Mouse (Mus musculus): ENCODE results near the gene Pdia6. TPM values are rescaled to one million over a fixed set of nuclear protein-coding genes. Genes with fewer than 3 reads are reported as not detected.

The Pdia6 gene
- polyA plus RNA-seq (2015; fragmentation: Nextera tagmentation; extraction: Ambion mirVana), result 280 and 319 TPM in 2 replicates

DNA sequence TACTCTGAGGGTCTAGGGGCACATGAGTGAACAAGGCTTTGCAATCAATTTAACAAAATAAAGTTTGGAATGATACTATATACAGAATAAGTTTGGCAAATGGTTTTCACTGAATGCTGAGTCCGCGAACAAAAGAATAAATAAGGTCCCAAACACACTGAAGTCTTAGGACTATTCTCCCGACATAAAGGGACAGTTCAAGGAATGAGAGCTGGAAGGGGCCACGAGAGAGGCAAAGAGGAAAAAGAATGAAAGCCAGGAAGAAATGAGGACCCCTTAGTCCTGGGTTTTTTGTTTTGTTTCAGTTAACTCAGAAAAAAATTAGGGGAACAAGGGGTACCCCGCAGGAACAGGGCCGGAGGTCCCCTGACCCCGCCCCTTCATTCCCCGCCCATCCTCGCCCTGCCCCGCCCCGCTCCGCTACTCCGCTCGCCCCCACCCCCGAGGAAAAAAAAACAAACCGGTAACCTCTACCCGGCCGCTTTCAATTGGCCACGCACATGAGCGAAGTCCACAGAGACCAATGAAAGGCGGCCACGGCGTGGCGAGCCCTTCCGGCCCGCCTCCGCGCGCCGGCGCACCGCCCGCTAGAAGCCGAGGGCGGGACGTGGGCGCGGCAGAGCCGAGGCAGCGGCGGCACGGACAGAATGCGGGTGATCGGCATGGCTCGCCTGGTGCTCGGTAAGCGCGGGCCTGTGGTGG lies at the start of gene Pdia6:
Gene Pdia6 (plus strand): TSS at position 575 of the 702 bp plus-strand sequence.
- H3K4me1 ChIP-seq, result peaks cover 37% of the 10 kb centered on the region
- ATAC-seq (ENCODE audit: low FRiP score), result peak; percentile 98
- H3K9ac ChIP-seq (replicated peaks), result peak within 1 kb of the TSS; percentile 96
- H3K27ac ChIP-seq (replicated peaks), result peak within 1 kb of the TSS; percentile 90
- H3K4me3 ChIP-seq (replicated peaks), result peak within 1 kb of the TSS; percentile 97
- no peaks in the 10 kb centered on the region for H3K9me3 ChIP-seq (replicated peaks)
- peak within 1 kb of the TSS; percentile 74 for H3K4me2 ChIP-seq
- H3K36me3 ChIP-seq, result peaks cover 19% of the 10 kb centered on the region
- WGBS, result 2% methylated on average over 45 of the region's 48 CpGs
- H3K27me3 ChIP-seq (replicated peaks), result no peaks in the 10 kb centered on the region

- H3K36me3 ChIP-seq, result no peaks in the 10 kb centered on the region
- H3K4me2 ChIP-seq, result no peak overlapping the region
- peaks cover 10% of the 10 kb centered on the region; the same call in 1 of the 2 replicates for H3K4me1 ChIP-seq
- WGBS, result 50% methylated on average over 8 of the region's 8 CpGs
- no peak overlapping the region for H3K4me3 ChIP-seq (replicated peaks)
- H3K27me3 ChIP-seq (replicated peaks), result peaks cover 2% of the 10 kb centered on the region; the same call in 1 of the 2 replicates
- no peak for ATAC-seq (ENCODE audit: low FRiP score)
- no peak overlapping the region for H3K9ac ChIP-seq (replicated peaks)
- H3K9me3 ChIP-seq (replicated peaks), result no peaks in the 10 kb centered on the region
- no peak overlapping the region for H3K27ac ChIP-seq (replicated peaks)
Measured at GRCm38 (mm10) chr12:17218390-17218789, 48.0 kb upstream of the Pdia6 start.

GRCm38 (mm10) chr12:17219107-17219506 lies 47.2 kb upstream of the Pdia6 start:
- H3K27me3 ChIP-seq (replicated peaks), result peaks cover 2% of the 10 kb centered on the region; the same call in 1 of the 2 replicates
- ATAC-seq (ENCODE audit: low FRiP score), result no peak
- no peaks in the 10 kb centered on the region for H3K36me3 ChIP-seq
- no peak overlapping the region for H3K4me3 ChIP-seq (replicated peaks)
- no peak overlapping the region for H3K4me2 ChIP-seq
- 73% methylated on average over 4 of the region's 4 CpGs for WGBS
- peaks cover 17% of the 10 kb centered on the region for H3K4me1 ChIP-seq
- no peaks in the 10 kb centered on the region for H3K9me3 ChIP-seq (replicated peaks)
- H3K9ac ChIP-seq (replicated peaks), result no peak overlapping the region
- no peak overlapping the region for H3K27ac ChIP-seq (replicated peaks)

GRCm38 (mm10) chr12:17220631-17221030 lies 45.7 kb upstream of the Pdia6 start:
- H3K36me3 ChIP-seq, result no peaks in the 10 kb centered on the region
- H3K4me1 ChIP-seq, result peaks cover 29% of the 10 kb centered on the region
- no peak overlapping the region for H3K4me2 ChIP-seq
- H3K9ac ChIP-seq (replicated peaks), result no peak overlapping the region
- H3K9me3 ChIP-seq (replicated peaks), result no peaks in the 10 kb centered on the region
- H3K27me3 ChIP-seq (replicated peaks), result peaks cover 2% of the 10 kb centered on the region; the same call in 1 of the 2 replicates
- 78% methylated on average over 5 of the region's 5 CpGs for whole genome bisulfite sequencing
- no peak for ATAC-seq (ENCODE audit: low FRiP score)
- no peak overlapping the region for H3K27ac ChIP-seq (replicated peaks)
- H3K4me3 ChIP-seq (replicated peaks), result no peak overlapping the region

DNA sequence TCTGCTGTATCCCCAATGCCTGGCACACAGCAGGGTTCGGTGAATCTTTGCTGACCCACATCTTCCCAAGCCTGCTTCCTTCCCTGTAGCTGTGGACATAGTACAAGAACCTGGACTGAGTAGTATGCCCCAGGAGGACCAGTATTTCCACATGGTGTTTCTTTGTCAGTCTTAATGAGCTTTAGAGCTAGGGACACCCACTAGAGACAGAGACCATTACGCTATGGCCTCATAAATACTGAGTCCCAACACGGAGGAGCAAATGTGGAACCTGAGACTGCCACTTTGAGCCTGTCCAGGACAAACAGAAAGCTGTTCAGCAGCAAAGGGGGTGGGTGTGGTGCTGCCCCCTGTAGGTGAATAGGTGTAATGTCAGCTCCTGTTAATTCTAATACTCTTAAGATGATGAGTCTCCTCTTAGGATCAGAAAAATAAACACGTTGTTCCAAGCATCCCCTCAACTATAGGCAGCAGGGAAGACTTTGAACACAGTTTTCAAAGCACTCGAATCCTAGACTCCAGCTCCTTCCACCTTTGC lies 44.4 kb upstream of the Pdia6 start:
- Histone ChIP-seq H3K9me3 (replicated peaks) (no peaks in the 10 kb centered on the region), H3K27ac (replicated peaks) (no peak overlapping the region), H3K4me2 (no peak overlapping the region), H3K36me3 (no peaks in the 10 kb centered on the region), H3K4me3 (replicated peaks) (no peak overlapping the region), H3K27me3 (replicated peaks) (peaks cover 2% of the 10 kb centered on the region; the same call in 1 of the 2 replicates), H3K4me1 (peaks cover 29% of the 10 kb centered on the region), H3K9ac (replicated peaks) (no peak overlapping the region)
- WGBS, result 48% methylated on average over 5 of the region's 5 CpGs
- no peak for ATAC-seq (ENCODE audit: low FRiP score)

GRCm38 (mm10) chr12:17223050-17223449 lies 43.3 kb upstream of the Pdia6 start:
- no peak overlapping the region for H3K9ac ChIP-seq (replicated peaks)
- peak; percentile 53 for ATAC-seq (ENCODE audit: low FRiP score)

DNA sequence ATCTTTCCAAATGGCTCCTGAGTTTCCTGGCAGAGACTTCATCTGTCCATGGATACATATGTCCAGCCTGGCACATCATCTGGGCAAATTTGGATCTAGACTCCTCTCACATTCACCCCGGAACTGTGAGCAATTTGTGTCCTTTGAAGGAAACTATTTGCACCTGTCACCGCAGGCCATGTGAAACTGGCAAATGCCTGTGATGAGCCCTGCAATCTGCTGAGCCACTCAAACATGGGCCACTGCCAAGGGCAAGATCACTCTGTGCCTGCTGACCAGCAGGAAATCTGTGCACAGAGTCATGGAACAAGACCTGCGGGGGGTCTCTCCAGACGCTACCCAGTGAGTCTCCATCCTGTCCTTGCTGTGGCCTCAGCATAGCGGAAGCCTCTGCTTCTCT lies 41.3 kb upstream of the Pdia6 start:
- no peak overlapping the region for H3K4me2 ChIP-seq
- no peak overlapping the region for H3K9ac ChIP-seq (replicated peaks)
- no peak for ATAC-seq (ENCODE audit: low FRiP score)
- 83% methylated on average over 5 of the region's 5 CpGs for WGBS
- H3K36me3 ChIP-seq, result no peaks in the 10 kb centered on the region
- no peaks in the 10 kb centered on the region; the same call in none of the 2 replicates for H3K27me3 ChIP-seq (replicated peaks)
- peaks cover 34% of the 10 kb centered on the region for H3K4me1 ChIP-seq
- no peaks in the 10 kb centered on the region for H3K9me3 ChIP-seq (replicated peaks)
- H3K4me3 ChIP-seq (replicated peaks), result no peak overlapping the region
- no peak overlapping the region for H3K27ac ChIP-seq (replicated peaks)

More at GRCm38 (mm10) chr12:17223050-17223449, 43.3 kb upstream of the Pdia6 start:
- H3K9me3 ChIP-seq (replicated peaks), result no peaks in the 10 kb centered on the region
- H3K36me3 ChIP-seq, result no peaks in the 10 kb centered on the region
- no peak overlapping the region for H3K4me2 ChIP-seq
- peaks cover 2% of the 10 kb centered on the region; the same call in 1 of the 2 replicates for H3K27me3 ChIP-seq (replicated peaks)
- H3K27ac ChIP-seq (replicated peaks), result no peak overlapping the region
- H3K4me1 ChIP-seq, result peaks cover 33% of the 10 kb centered on the region
- no peak overlapping the region for H3K4me3 ChIP-seq (replicated peaks)
- 21% methylated on average over 3 of the region's 3 CpGs for WGBS

- H3K27me3 ChIP-seq (replicated peaks), result no peaks in the 10 kb centered on the region; the same call in 1 of the 2 replicates
- 62% methylated on average over 4 of the region's 4 CpGs for WGBS
- no peak overlapping the region for H3K4me2 ChIP-seq
- H3K36me3 ChIP-seq, result no peaks in the 10 kb centered on the region
- no peak overlapping the region for H3K4me3 ChIP-seq (replicated peaks)
- H3K9me3 ChIP-seq (replicated peaks), result no peaks in the 10 kb centered on the region
- no peak overlapping the region for H3K9ac ChIP-seq (replicated peaks)
- H3K27ac ChIP-seq (replicated peaks), result no peak overlapping the region
- no peak for ATAC-seq (ENCODE audit: low FRiP score)
- H3K4me1 ChIP-seq, result peaks cover 29% of the 10 kb centered on the region
Measured at GRCm38 (mm10) chr12:17227903-17228302, 38.4 kb upstream of the Pdia6 start.

GRCm38 (mm10) chr12:17230581-17230980 lies 35.8 kb upstream of the Pdia6 start:
- no peaks in the 10 kb centered on the region for H3K36me3 ChIP-seq
- no peaks in the 10 kb centered on the region for H3K9me3 ChIP-seq (replicated peaks)
- H3K4me2 ChIP-seq, result no peak overlapping the region
- no peak overlapping the region for H3K27ac ChIP-seq (replicated peaks)
- H3K4me1 ChIP-seq, result peaks cover 5% of the 10 kb centered on the region; the same call in 1 of the 2 replicates
- no peak overlapping the region for H3K4me3 ChIP-seq (replicated peaks)
- H3K27me3 ChIP-seq (replicated peaks), result no peaks in the 10 kb centered on the region; the same call in 1 of the 2 replicates
- no peak for ATAC-seq (ENCODE audit: low FRiP score)
- no peak overlapping the region for H3K9ac ChIP-seq (replicated peaks)
- 73% methylated on average over 5 of the region's 5 CpGs for WGBS

DNA sequence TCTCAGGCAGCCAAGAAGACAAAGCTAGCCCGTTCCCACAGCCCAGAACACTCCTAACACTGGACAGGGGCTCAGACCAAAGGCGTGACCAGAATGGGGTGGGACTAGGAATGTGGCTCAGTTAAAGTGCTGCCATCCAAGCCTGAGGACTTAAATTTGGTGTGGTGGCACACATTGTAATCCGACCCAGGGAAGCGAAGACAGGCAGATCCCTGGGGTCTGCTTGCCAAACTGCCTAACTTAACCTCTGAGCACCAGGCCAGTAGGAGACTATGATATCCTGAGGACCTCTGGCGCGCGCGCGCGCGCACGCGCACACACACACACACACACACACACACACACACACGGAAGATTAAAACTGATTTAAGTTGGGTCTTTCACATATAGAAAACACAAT lies 34.8 kb upstream of the Pdia6 start:
- 87% methylated on average over 14 of the region's 14 CpGs for WGBS

DNA sequence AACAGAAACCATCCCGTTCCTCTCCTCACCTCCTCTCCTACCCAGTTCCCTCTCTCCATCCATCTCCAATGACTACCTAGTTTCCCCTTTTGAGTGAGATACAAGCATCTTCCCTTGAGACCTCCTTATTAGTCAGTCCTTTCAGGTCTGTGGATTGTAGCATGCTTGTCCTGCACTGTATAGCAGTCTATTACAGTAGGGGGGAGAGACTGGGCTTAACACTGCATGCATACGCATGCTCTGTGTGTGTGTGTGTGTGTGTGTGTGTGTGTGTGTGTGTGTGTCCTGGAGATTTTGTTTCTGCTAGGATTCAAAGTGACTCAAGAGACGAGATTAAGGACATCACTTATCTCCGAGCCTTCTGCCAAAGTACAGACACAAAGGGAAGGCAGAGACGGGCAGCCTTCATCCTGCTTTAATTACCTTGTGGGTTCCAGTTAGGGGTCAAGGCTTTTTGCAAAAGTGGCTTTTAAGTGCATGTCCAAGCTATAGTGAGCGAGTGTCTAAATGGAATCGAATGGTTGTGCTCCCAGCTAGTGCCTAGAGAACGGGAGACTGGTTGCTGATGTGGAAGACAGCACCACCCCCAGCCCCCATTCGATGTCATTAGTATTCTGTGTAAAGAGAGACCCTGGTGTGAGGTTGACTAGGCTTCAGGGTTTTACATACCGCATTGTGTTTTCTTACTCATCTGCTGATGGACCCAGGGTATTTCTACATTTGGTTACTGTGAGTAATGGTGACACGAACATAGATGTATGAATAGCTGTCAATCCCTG lies 30.6 kb upstream of the Pdia6 start:
- 44% methylated on average over 11 of the region's 11 CpGs for WGBS
- Histone ChIP-seq H3K9ac (replicated peaks) (no peak overlapping the region), H3K4me3 (replicated peaks) (no peak overlapping the region), H3K36me3 (no peaks in the 10 kb centered on the region), H3K9me3 (replicated peaks) (no peaks in the 10 kb centered on the region), H3K27me3 (replicated peaks) (no peaks in the 10 kb centered on the region), H3K4me2 (no peak overlapping the region), H3K27ac (replicated peaks) (no peak overlapping the region), H3K4me1 (peaks cover 3% of the 10 kb centered on the region; the same call in 1 of the 2 replicates)
- peak; percentile 57; the same call in 1 of the 2 replicates for ATAC-seq (ENCODE audit: low FRiP score)

More for the DNA sequence above, 34.8 kb upstream of the Pdia6 start:
- no peaks in the 10 kb centered on the region for H3K36me3 ChIP-seq
- H3K4me3 ChIP-seq (replicated peaks), result no peak overlapping the region
- H3K27me3 ChIP-seq (replicated peaks), result no peaks in the 10 kb centered on the region; the same call in 1 of the 2 replicates
- ATAC-seq (ENCODE audit: low FRiP score), result no peak
- H3K4me1 ChIP-seq, result peaks cover 8% of the 10 kb centered on the region; the same call in 1 of the 2 replicates
- H3K27ac ChIP-seq (replicated peaks), result no peak overlapping the region
- H3K9me3 ChIP-seq (replicated peaks), result no peaks in the 10 kb centered on the region
- no peak overlapping the region for H3K4me2 ChIP-seq
- H3K9ac ChIP-seq (replicated peaks), result no peak overlapping the region
